In the genomic region with DNA sequence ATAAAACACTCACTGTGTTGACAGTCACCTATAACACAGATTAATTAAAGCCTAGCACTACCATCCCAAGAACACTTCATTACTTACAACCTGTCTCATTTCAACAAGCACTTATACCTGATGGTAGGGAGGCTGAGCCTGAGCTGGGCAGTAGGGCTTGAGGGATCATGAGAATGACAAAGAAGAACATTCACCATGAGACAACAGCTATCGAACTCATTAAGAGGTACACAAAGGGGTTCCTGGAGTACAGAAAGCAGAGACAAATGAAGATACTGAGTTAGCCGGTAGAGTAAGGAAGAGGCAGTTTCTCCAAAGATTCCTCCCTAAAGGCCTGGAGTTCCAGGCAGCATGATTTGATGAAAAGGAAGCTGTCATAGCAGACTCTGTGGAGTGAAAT, we compare ENCODE assay signal across 29 mouse cellular contexts.
"Had no signal": no experiment of that assay in that cellular context is flagged by ENCODE, and none has a peak within 500 bp of the region (broad histone marks: within the 10 kb centered on the region; RNA-seq: fewer than 3 reads in every experiment).

No protein-coding gene starts in this region.

- H3K9me3 ChIP-seq: heart, embryonic 12.5 days; heart, embryonic 13.5 days; heart, embryonic 15.5 days; hindbrain, embryonic 10.5 days; hindbrain, embryonic 12.5 days; hindbrain, embryonic 13.5 days; hindbrain, embryonic 15.5 days; intestine, embryonic 15.5 days; kidney, embryonic 15.5 days had no signal

- DNase-seq: heart, postnatal 14 days; heart, postnatal 36 days; heart, postnatal 4 days; kidney, adult 11 months; kidney, adult 18-20 months; kidney, adult 2 months; kidney, adult 8-10 months; kidney, adult 9 months; kidney, postnatal 10 days; kidney, postnatal 14 days; kidney, postnatal 25 days; kidney, postnatal 36 days; kidney, postnatal 4 days; layer of hippocampus, adult 9-11 months; layer of hippocampus, postnatal 36 days had no signal

- H3K9ac ChIP-seq: heart, embryonic 12.5 days; heart, embryonic 13.5 days; heart, embryonic 15.5 days; hindbrain, embryonic 12.5 days; hindbrain, embryonic 13.5 days; hindbrain, embryonic 14.5 days; hindbrain, embryonic 15.5 days; intestine, embryonic 15.5 days; kidney, embryonic 15.5 days had no signal

- H3K27ac ChIP-seq: heart, embryonic 13.5 days; heart, embryonic 15.5 days; hindbrain, embryonic 10.5 days; hindbrain, embryonic 12.5 days; hindbrain, embryonic 13.5 days; hindbrain, embryonic 14.5 days; hindbrain, embryonic 15.5 days; hindbrain, postnatal 0 days; intestine, embryonic 15.5 days; kidney, embryonic 15.5 days; kidney, postnatal 0 days; layer of hippocampus, adult 2 months; left cerebral cortex, adult 2 months had no signal

- H3K4me3 ChIP-seq: heart, embryonic 12.5 days; heart, embryonic 13.5 days; heart, embryonic 15.5 days; hindbrain, embryonic 10.5 days; hindbrain, embryonic 12.5 days; hindbrain, embryonic 13.5 days; hindbrain, embryonic 15.5 days; intestine, embryonic 15.5 days; kidney, embryonic 15.5 days; layer of hippocampus, adult 2 months; left cerebral cortex, adult 2 months had no signal

- H3K36me3 ChIP-seq: heart, embryonic 12.5 days; heart, embryonic 13.5 days; heart, embryonic 15.5 days; hindbrain, embryonic 10.5 days; hindbrain, embryonic 12.5 days; hindbrain, embryonic 13.5 days; hindbrain, embryonic 15.5 days; intestine, embryonic 15.5 days; kidney, embryonic 15.5 days had no signal

- H3K4me1 ChIP-seq: heart, embryonic 12.5 days; heart, embryonic 15.5 days; hindbrain, embryonic 12.5 days; hindbrain, embryonic 13.5 days; hindbrain, embryonic 15.5 days; intestine, embryonic 15.5 days; kidney, embryonic 15.5 days had no signal
